Mouse (Mus musculus): ENCODE measurements around the gene Aldob. TPM values are rescaled to one million over a fixed set of nuclear protein-coding genes. Genes with fewer than 3 reads are reported as not detected.
A peak's percentile ranks its signal among the peaks of the same experiment; 100 is the strongest.

Gene Aldob
- total and polyA plus RNA-seq, 3 experiments = 0.72 to 3.9 (median 2.0) TPM

- no peaks in the 10 kb centered on the region for H3K4me1 ChIP-seq (ENCODE audit: control insufficient read depth, insufficient read depth, low read length)
- no peak overlapping the region for H3K4me3 ChIP-seq
- TF ChIP-seq EP300 (IDR thresholded peaks at IDR 0.05; ENCODE audit: insufficient read depth, low read depth, low read length) = no peak
- no peak for TF ChIP-seq CTCF (IDR thresholded peaks at IDR 0.05)
- TF ChIP-seq POLR2A (IDR thresholded peaks at IDR 0.05; ENCODE audit: insufficient read depth, low read depth, low read length) = no peak
- intact Hi-C loops (cut with DNase I) = no loop called here
- no peak overlapping the region for H3K27ac ChIP-seq
- no peak overlapping the region for H3K9ac ChIP-seq (ENCODE audit: low read depth, low read length)
- 69% methylated on average over 6 of the region's 6 CpGs for WGBS
- no peaks in the 10 kb centered on the region for H3K27me3 ChIP-seq (ENCODE audit: control insufficient read depth, insufficient read depth, low read length)
- H3K79me2 ChIP-seq (replicated peaks; ENCODE audit: control insufficient read depth, insufficient read depth, low read length) = no peaks in the 10 kb centered on the region
- no peak for DNase-seq
- no peaks in the 10 kb centered on the region for H3K36me3 ChIP-seq (ENCODE audit: control insufficient read depth, insufficient read depth, low read length)
Observed at GRCm38 (mm10) chr4:49546873-49547543, 2.3 kb downstream of the Aldob start.

GRCm38 (mm10) chr4:49546026-49546425 is 3.3 kb downstream of the Aldob start:
- 72% methylated on average over 2 of the region's 2 CpGs for WGBS
- H3K4me3 ChIP-seq = no peak overlapping the region
- intact Hi-C loops (cut with DNase I) = no loop called here
- no peaks in the 10 kb centered on the region for H3K4me1 ChIP-seq (ENCODE audit: control insufficient read depth, insufficient read depth, low read length)
- no peak for DNase-seq
- no peaks in the 10 kb centered on the region for H3K79me2 ChIP-seq (replicated peaks; ENCODE audit: control insufficient read depth, insufficient read depth, low read length)
- no peak overlapping the region for H3K27ac ChIP-seq
- no peaks in the 10 kb centered on the region for H3K27me3 ChIP-seq (ENCODE audit: control insufficient read depth, insufficient read depth, low read length)
- TF ChIP-seq POLR2A (IDR thresholded peaks at IDR 0.05; ENCODE audit: insufficient read depth, low read depth, low read length) (no peak), CTCF (IDR thresholded peaks at IDR 0.05) (no peak), EP300 (IDR thresholded peaks at IDR 0.05; ENCODE audit: insufficient read depth, low read depth, low read length) (no peak)
- H3K36me3 ChIP-seq (ENCODE audit: control insufficient read depth, insufficient read depth, low read length) = no peaks in the 10 kb centered on the region
- no peak overlapping the region for H3K9ac ChIP-seq (ENCODE audit: low read depth, low read length)

DNA sequence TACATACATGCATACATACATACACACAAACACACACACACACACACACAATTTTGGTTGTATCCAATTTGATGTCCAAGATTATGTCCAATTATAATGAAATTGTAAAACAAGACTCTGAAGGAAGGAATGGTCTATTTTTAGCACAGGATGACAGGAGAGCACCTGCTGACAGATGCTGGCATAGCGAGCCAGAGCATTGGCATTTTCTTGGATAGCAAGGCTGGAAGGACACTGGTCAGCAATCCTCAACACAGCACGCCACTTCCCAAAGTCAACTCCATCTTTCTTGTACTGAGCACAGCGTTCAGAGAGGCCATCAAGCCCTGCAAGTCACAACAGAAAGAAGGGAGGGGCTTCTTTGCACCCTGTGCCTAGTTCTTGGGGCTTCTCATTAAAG is 8.4 kb downstream of the Aldob start:
- H3K27ac ChIP-seq = no peak overlapping the region
- H3K36me3 ChIP-seq (ENCODE audit: control insufficient read depth, insufficient read depth, low read length) = peaks cover 2% of the 10 kb centered on the region; the same call in 1 of the 2 replicates
- no peak overlapping the region for H3K4me3 ChIP-seq
- TF ChIP-seq CTCF (IDR thresholded peaks at IDR 0.05) = no peak
- no peak for TF ChIP-seq EP300 (IDR thresholded peaks at IDR 0.05; ENCODE audit: insufficient read depth, low read depth, low read length)
- no peak for TF ChIP-seq POLR2A (IDR thresholded peaks at IDR 0.05; ENCODE audit: insufficient read depth, low read depth, low read length)
- no peaks in the 10 kb centered on the region for H3K79me2 ChIP-seq (replicated peaks; ENCODE audit: control insufficient read depth, insufficient read depth, low read length)
- DNase-seq = no peak
- H3K9ac ChIP-seq (ENCODE audit: low read depth, low read length) = no peak overlapping the region
- 63% methylated on average over 3 of the region's 3 CpGs for WGBS
- no peaks in the 10 kb centered on the region for H3K4me1 ChIP-seq (ENCODE audit: control insufficient read depth, insufficient read depth, low read length)
- intact Hi-C loops (cut with DNase I) = no loop called here
- H3K27me3 ChIP-seq (ENCODE audit: control insufficient read depth, insufficient read depth, low read length) = no peaks in the 10 kb centered on the region

DNA sequence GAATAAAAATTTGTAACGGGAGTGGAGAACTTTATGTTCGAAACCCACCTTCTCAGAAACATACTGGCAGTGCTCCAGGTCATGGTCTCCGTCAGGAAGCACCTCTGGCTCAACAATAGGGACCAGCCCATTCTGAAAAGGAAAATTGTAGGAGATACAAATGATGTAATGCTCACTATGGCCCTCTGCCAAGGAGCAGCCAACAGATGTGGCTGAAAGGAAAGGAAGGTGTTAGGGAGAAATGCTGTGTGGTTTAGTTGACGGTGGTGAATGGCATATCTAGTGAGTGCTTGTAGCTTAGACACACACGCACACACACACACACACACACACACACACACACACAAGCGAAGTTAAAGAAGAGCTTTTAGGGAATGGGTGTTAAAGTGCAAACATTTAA is 9.7 kb downstream of the Aldob start:
- TF ChIP-seq CTCF (IDR thresholded peaks at IDR 0.05) (no peak), EP300 (IDR thresholded peaks at IDR 0.05; ENCODE audit: insufficient read depth, low read depth, low read length) (no peak), POLR2A (IDR thresholded peaks at IDR 0.05; ENCODE audit: insufficient read depth, low read depth, low read length) (no peak)
- Histone ChIP-seq H3K36me3 (ENCODE audit: control insufficient read depth, insufficient read depth, low read length) (peaks cover 2% of the 10 kb centered on the region; the same call in 1 of the 2 replicates), H3K9ac (ENCODE audit: low read depth, low read length) (no peak overlapping the region), H3K4me3 (no peak overlapping the region), H3K4me1 (ENCODE audit: control insufficient read depth, insufficient read depth, low read length) (no peaks in the 10 kb centered on the region), H3K27ac (no peak overlapping the region), H3K79me2 (replicated peaks; ENCODE audit: control insufficient read depth, insufficient read depth, low read length) (no peaks in the 10 kb centered on the region), H3K27me3 (ENCODE audit: control insufficient read depth, insufficient read depth, low read length) (no peaks in the 10 kb centered on the region)
- DNase-seq = no peak
- WGBS = 23% methylated on average over 6 of the region's 6 CpGs
- intact Hi-C loops (cut with DNase I) = no loop called here

DNA sequence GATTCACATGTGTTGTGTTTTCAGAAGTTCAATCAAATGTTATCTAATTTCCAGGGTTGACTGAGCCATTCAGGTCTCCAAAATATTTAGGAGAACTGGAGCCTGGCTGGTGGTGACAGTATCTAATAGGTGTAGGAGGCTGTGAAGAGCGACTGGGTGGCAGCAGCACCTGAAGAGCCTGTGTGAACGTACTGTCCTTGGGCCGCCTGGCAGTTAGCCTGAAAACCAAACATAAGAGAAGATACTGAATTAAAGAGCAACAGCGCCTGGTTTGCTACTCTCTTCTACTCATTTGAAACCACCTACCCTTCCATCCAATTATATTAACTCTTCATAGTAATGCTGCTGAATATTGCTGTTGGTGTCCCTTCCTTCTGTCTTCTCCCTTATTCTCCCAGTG is 12.7 kb downstream of the Aldob start:
- Histone ChIP-seq H3K4me3 (no peak overlapping the region), H3K36me3 (ENCODE audit: control insufficient read depth, insufficient read depth, low read length) (peaks cover 2% of the 10 kb centered on the region; the same call in 1 of the 2 replicates), H3K79me2 (replicated peaks; ENCODE audit: control insufficient read depth, insufficient read depth, low read length) (no peaks in the 10 kb centered on the region), H3K9ac (ENCODE audit: low read depth, low read length) (no peak overlapping the region), H3K27me3 (ENCODE audit: control insufficient read depth, insufficient read depth, low read length) (no peaks in the 10 kb centered on the region), H3K27ac (no peak overlapping the region), H3K4me1 (ENCODE audit: control insufficient read depth, insufficient read depth, low read length) (no peaks in the 10 kb centered on the region)
- 60% methylated on average over 4 of the region's 4 CpGs for WGBS
- intact Hi-C loops (cut with DNase I) = no loop called here
- DNase-seq = peak in 1 of 2 experiments; percentile 16
- TF ChIP-seq CTCF (IDR thresholded peaks at IDR 0.05) (no peak), EP300 (IDR thresholded peaks at IDR 0.05; ENCODE audit: insufficient read depth, low read depth, low read length) (no peak), POLR2A (IDR thresholded peaks at IDR 0.05; ENCODE audit: insufficient read depth, low read depth, low read length) (no peak)

GRCm38 (mm10) chr4:49535675-49536294 is 13.6 kb downstream of the Aldob start:
- 94% methylated on average over 4 of the region's 4 CpGs for WGBS
- Histone ChIP-seq H3K27me3 (ENCODE audit: control insufficient read depth, insufficient read depth, low read length) (no peaks in the 10 kb centered on the region), H3K4me1 (ENCODE audit: control insufficient read depth, insufficient read depth, low read length) (no peaks in the 10 kb centered on the region), H3K79me2 (replicated peaks; ENCODE audit: control insufficient read depth, insufficient read depth, low read length) (no peaks in the 10 kb centered on the region), H3K9ac (ENCODE audit: low read depth, low read length) (no peak overlapping the region), H3K4me3 (no peak overlapping the region), H3K27ac (no peak overlapping the region), H3K36me3 (ENCODE audit: control insufficient read depth, insufficient read depth, low read length) (peaks cover 2% of the 10 kb centered on the region; the same call in 1 of the 2 replicates)
- TF ChIP-seq EP300 (IDR thresholded peaks at IDR 0.05; ENCODE audit: insufficient read depth, low read depth, low read length) (no peak), CTCF (IDR thresholded peaks at IDR 0.05) (no peak), POLR2A (IDR thresholded peaks at IDR 0.05; ENCODE audit: insufficient read depth, low read depth, low read length) (no peak)
- no peak for DNase-seq
- intact Hi-C loops (cut with DNase I) = no loop called here

Measured in heart, adult 2 months (tissue).